Mouse (Mus musculus) lung, adult 2 months (tissue): ENCODE measurements around the gene Prps1l3. TPM values are rescaled to one million over a fixed set of nuclear protein-coding genes. Genes with fewer than 3 reads are reported as not detected.

ENCODE experiments used
- DNase-seq: peaks from one replicate; pipeline ENCODE4 v3.0.0; 2022
- H3K4me1 ChIP-seq: fragments of 200-500 bp; 2 replicates; pipeline ENCODE4 v1.6.1; 2011; ENCODE audit warnings: low read length; ENCODE audit not compliant: control insufficient read depth, insufficient read depth
- H3K4me3 ChIP-seq: fragments of 200-500 bp; replicated peaks from 2 replicates; pipeline ENCODE3; 2011; ENCODE audit warnings: low read depth, mild to moderate bottlenecking, control low read depth, low read length; ENCODE audit errors: extremely low read depth
- CTCF ChIP-seq: fragments of 200-500 bp; IDR thresholded peaks from 2 replicates; pipeline ENCODE4 v1.5.1; 2011; ENCODE audit warnings: mild to moderate bottlenecking, low read length, control low read depth; ENCODE audit not compliant: insufficient read depth
- POLR2A ChIP-seq: fragments of 200-500 bp; IDR thresholded peaks from 2 replicates; pipeline ENCODE4 v1.6.1; 2011; ENCODE audit warnings: low read depth, mild to moderate bottlenecking, control low read depth, low read length, borderline replicate concordance; ENCODE audit errors: extremely low read depth
- WGBS: fragments of 180-500 bp; shearing (Covaris S2); methylation state at CpG from one replicate; pipeline ENCODE4 v1.1.7; 2018; 5-methylcytosine and 5-hydroxymethylcytosine counted together
- polyA plus RNA-seq: library from polyadenylated mRNA; depleted of rRNA; stranded (reverse); fragments of >200 nt; gene quantifications from 2 replicates; pipeline ENCODE4 v1.2.3, GENCODE M21; 2012; rRNA removed

The Prps1l3 gene
- polyA plus RNA-seq, 1 experiment, result 11.1 TPM

DNA sequence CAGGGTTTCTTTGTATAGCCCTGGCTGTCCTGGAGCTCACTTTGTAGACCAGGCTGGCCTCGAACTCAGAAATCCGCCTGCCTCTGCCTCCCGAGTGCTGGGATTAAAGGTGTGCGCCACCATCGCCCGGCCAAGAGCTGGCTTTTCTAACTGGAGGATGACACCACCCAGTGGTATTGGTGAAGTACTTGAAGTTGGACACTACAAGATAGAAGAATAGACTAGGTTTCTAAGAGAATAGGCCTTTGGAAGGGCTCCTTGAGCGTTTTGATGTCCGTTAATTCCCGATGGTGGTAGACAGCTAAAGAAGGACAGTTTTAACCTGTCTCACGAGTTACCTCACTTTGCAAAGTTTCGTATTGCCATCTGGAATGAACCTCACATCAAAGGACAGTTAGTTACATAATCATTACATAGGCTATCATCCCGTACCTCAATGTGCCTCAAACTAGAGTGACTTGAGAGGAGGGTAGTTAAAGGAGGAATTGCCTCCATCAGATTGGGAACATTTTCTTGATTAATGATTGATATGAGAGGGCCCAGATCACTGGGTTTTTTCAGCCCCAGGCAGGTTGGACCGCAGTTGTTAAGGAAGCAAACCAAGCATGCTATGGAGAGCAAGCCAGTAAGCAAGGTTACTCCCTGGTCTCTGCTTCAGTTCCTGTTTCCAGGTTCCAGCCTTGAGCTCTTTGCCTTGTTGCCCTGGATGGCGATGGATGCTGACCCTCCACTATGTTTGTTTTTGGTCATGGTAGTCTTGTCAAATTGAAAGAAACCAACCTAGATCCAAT is 1.1 kb downstream of the Prps1l3 start:
- no peak for DNase-seq
- Histone ChIP-seq H3K4me3 (peak overlapping the region; percentile 44), H3K4me1 (peaks cover 3% of the 10 kb centered on the region)
- WGBS, result 47% methylated on average over 14 of the region's 14 CpGs
- no peak for TF ChIP-seq POLR2A
- TF ChIP-seq CTCF, result no peak

DNA sequence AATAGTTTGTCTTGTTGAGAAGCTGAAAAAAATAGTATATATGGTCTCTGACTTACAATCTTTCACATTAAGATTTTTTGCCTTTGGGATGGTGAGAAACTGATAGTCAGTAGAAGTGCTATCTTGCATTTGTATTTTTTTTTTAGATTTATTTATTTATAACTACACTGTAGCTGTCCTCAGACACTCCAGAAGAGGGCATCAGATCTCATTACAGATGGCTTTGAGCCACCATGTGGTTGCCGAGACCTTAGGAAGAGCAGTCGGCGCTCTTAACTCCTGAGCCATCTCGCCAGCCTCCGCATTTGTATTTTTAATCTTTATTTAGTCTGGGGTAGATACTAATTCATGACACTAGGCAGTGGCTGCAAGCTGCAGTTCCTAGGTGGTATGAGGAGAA is 3.2 kb downstream of the Prps1l3 start:
- TF ChIP-seq CTCF, result no peak
- TF ChIP-seq POLR2A, result no peak
- WGBS, result 73% methylated on average over 5 of the region's 5 CpGs
- DNase-seq, result no peak
- H3K4me1 ChIP-seq, result peaks cover 3% of the 10 kb centered on the region
- no peak overlapping the region for H3K4me3 ChIP-seq

DNA sequence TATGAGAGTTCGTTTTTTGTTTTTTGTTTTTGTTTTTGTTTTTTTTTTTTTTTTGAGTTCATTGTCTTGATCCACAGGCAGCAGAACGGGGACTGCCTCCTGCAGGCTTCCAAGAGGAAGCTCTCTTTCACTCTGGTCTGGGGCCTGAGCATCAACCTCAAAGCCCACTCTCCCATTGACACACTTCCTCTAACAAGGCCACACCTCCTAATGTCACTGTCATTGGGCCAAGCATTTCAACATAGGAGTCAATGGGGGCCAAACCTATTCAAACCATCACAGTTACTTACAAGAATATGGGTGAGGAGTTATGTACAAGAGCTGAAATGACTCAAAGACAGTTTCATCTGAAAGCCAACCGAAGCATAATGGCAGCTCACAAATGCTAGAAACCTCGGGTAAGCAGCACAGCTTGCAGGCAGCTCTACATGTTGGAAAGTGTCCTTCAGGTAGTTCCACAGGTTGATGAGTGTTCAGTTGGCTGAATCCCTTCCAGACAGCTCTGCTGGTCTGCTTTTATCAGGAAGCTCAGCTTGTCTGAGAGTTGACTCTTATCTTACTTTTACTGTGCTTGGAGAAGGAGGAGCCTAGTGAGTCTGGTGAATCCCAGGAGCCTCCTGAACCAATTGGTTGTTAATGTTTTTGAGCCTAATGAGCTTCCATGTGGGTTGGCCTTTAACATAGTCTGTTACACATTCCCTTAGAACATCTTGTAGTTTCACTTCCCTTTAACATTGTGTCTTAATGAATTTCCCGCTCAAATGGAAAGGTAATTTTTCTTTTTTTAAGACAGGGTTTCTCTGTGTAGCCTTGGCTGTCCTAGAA is 13.7 kb downstream of the Prps1l3 start:
- WGBS, result 83% methylated on average over 5 of the region's 5 CpGs
- TF ChIP-seq CTCF (no peak), POLR2A (no peak)
- DNase-seq, result no peak
- Histone ChIP-seq H3K4me3 (no peak overlapping the region), H3K4me1 (no peaks in the 10 kb centered on the region; the same call in 1 of the 2 replicates)

DNA sequence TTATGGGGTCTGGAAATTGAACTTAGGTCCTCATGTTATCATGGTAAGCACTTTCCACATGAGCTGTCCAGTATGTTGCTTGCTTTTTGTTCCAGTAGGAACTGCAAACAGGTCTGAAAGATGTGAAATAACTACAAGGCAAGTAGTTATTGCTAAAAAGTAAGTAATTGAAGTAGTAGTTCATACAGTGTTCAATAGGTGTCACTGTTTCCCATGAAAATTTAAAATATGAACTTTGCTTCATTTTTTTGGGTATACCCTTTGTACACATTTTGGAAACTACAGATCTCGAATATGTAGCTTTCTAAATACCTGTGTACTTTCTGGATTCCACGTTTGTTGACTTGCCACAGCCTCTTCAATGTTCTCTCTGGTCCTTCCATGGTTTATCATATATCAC is 28.4 kb downstream of the Prps1l3 start:
- 39% methylated on average over 2 of the region's 2 CpGs for WGBS
- Histone ChIP-seq H3K4me3 (no peak overlapping the region), H3K4me1 (no peaks in the 10 kb centered on the region)
- DNase-seq, result no peak
- no peak for TF ChIP-seq POLR2A
- peak; percentile 13; the same call in 1 of the 2 replicates for TF ChIP-seq CTCF

DNA sequence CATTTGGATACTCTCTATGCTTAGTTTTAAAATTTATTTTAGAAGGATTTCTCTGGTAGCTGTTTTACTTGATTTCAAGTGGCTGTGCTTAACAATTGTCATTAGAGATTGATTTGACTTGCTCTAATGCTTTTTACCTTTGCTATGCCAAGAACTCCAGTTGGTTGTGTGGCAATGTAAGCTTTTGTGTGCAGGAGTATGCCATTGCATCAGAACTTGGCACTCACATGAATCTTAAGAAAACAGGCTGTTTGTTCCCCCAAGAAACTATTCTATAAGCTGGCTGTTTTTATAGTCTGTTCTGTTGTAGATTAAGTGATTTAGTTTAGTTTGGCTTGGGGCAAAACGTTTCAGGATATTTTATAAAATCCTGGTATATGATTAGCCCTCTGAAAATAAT is 45.2 kb downstream of the Prps1l3 start:
- Histone ChIP-seq H3K4me3 (no peak overlapping the region), H3K4me1 (no peaks in the 10 kb centered on the region)
- no peak for DNase-seq
- no peak for TF ChIP-seq CTCF
- TF ChIP-seq POLR2A, result no peak
- WGBS, result 29% methylated on average over 1 of the region's 1 CpGs

DNA sequence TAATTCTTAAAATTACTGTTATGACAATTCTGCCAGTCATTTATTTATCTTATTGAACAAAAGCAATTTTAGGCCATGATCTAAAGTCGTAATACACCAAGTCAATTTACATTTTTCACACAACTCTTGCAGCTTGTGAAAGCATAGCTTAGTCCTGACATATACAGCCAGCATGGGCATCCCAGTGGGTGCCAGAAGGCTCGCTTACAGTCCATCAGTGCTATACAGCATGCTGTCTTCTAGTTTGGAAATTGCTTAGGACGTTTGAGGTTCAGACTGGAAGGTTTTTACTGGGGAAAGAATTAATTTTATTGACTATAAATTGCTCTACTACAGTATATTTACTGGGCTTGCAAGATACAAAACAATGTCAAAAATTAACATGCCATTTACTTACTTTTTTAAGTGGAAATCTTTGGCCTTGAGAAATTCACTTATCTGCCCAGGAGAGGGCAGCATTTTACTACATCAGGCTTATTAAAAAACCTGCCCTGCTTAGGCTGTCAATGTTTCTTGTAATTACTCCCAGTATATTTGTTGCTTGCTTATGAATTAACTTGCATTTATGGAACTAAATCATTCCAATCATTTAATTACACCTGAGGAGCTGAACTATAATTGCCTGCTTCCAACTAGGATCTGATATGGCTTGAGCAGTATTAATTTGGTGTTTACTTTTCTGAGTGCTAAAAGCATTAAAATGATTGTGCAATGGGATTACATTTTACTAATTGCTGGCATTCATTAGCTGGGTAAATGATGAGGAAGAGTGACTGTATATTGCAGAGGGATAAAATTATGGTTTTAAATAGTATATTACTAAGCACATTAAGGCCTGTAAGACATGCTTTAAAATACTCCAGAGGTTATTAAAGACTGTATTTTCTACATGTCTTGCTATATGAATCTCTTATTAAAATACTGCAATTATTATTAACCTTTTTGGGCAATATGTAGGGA is 51.2 kb downstream of the Prps1l3 start:
- no peak for DNase-seq
- no peak for TF ChIP-seq CTCF
- WGBS, result 52% methylated on average over 3 of the region's 3 CpGs
- Histone ChIP-seq H3K4me3 (no peak overlapping the region), H3K4me1 (no peaks in the 10 kb centered on the region)

DNA sequence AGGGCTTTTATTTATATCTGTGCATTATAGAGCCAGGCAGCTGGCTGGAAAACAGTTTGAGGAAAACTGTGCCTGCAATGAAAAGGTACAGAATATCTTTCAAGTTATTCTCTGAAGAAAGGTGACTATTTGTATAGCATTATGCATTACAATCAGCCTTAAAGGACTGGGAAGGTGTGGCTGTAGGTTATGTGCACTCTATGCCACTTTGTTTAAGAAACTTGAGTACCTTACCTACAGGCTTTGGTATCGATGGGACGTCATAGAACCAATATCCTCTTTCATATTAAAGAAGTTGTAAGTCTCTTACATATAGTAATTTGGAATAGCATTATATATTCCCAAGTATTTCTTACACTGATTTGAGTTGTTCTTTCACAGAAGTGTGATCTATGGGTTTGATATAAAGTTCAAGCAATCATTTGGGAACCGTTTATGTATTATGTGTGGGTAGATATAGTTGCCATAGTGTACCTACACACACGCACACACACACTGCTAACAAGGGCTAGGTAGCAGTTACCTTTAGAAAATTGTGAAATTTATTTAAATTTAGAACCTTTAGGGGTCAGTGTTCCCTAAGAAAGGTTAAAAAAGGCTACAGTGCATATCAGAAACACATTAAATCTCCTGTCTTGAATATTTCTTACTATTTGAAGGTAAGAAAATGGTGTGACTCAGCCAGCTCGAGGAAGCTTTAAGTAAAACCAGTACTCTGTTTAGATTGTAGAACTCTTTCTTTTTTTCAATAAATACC is 55.3 kb downstream of the Prps1l3 start:
- Histone ChIP-seq H3K4me3 (no peak overlapping the region), H3K4me1 (no peaks in the 10 kb centered on the region)
- TF ChIP-seq POLR2A (no peak), CTCF (no peak)
- no peak for DNase-seq
- WGBS, result 66% methylated on average over 5 of the region's 5 CpGs

Other genes with a start within 250 kb of the Prps1l3 start
- 0.04 TPM in 1 of 2 replicates, not detected in the other for gene Slc25a21, start 32.9 kb upstream of the Prps1l3 start, polyA plus RNA-seq
- gene Mipol1, start within 50 bp of the Prps1l3 start, polyA plus RNA-seq, result 1.6 and 1.9 TPM in 2 replicates